Mouse (Mus musculus) midbrain, embryonic 15.5 days (tissue): ENCODE results near the gene Tmem54. TPM values are rescaled to one million over a fixed set of nuclear protein-coding genes. Genes with fewer than 3 reads are reported as not detected.

ENCODE experiments used
- ATAC-seq: fragments of 200-750 bp; cut with Nextera tagmentation; replicated peaks from 2 replicates; pipeline ENCODE4 v1.8.0; 2017; ENCODE audit warnings: moderate TSS enrichment
- H3K27ac ChIP-seq: fragments of 300-500 bp; sonication (generic); 2 replicates; pipeline ENCODE4 v1.5.1; 2015; ENCODE audit warnings: mild to moderate bottlenecking, inconsistent platforms
- H3K27me3 ChIP-seq: fragments of 300-500 bp; sonication (generic); replicated peaks from 2 replicates; pipeline ENCODE4 v1.6.1; 2015; ENCODE audit warnings: inconsistent platforms
- H3K36me3 ChIP-seq: fragments of 300-500 bp; sonication (generic); replicated peaks from 2 replicates; pipeline ENCODE4 v1.6.1; 2015; ENCODE audit warnings: inconsistent platforms
- H3K4me1 ChIP-seq: fragments of 300-500 bp; sonication (generic); 2 replicates; pipeline ENCODE4 v1.6.1; 2015; ENCODE audit warnings: inconsistent platforms
- H3K4me2 ChIP-seq: fragments of 300-500 bp; sonication (generic); 2 replicates; pipeline ENCODE4 v1.6.1; 2015; ENCODE audit warnings: inconsistent platforms, mild to moderate bottlenecking, moderate library complexity
- H3K4me3 ChIP-seq: fragments of 300-500 bp; sonication (generic); 2 replicates; pipeline ENCODE4 v1.5.1; 2015; ENCODE audit warnings: mild to moderate bottlenecking, inconsistent platforms
- H3K9ac ChIP-seq: fragments of 300-500 bp; sonication (generic); 2 replicates; pipeline ENCODE4 v1.6.1; 2015; ENCODE audit warnings: mild to moderate bottlenecking, inconsistent platforms
- H3K9me3 ChIP-seq: fragments of 300-500 bp; sonication (generic); 2 replicates; pipeline ENCODE4 v1.6.1; 2016; ENCODE audit warnings: inconsistent platforms
- WGBS: fragments of 180-500 bp; shearing (Covaris S2); methylation state at CpG from one replicate; pipeline ENCODE4 v1.1.7; 2015; ENCODE audit warnings: mixed read lengths; 5-methylcytosine and 5-hydroxymethylcytosine counted together
- polyA plus RNA-seq: library from polyadenylated mRNA; unstranded; fragments of >200 nt; fragmentation: Nextera tagmentation; extraction: Ambion mirVana; gene quantifications from 2 replicates; pipeline ENCODE4 v1.2.1, GENCODE M21; 2015

The Tmem54 gene
- polyA plus RNA-seq, 1 experiment from 2014 or later, result not detected

GRCm38 (mm10) chr4:129107348-129107899, 2.1 kb downstream of the Tmem54 start:
- no peaks in the 10 kb centered on the region for H3K36me3 ChIP-seq
- H3K4me1 ChIP-seq, result peaks cover 6% of the 10 kb centered on the region; the same call in 1 of the 2 replicates
- WGBS, result 72% methylated on average over 10 of the region's 10 CpGs
- H3K9me3 ChIP-seq, result no peaks in the 10 kb centered on the region
- H3K27me3 ChIP-seq, result peaks cover 37% of the 10 kb centered on the region
- no peak overlapping the region for H3K9ac ChIP-seq
- no peak for ATAC-seq
- H3K27ac ChIP-seq, result no peak overlapping the region
- H3K4me3 ChIP-seq, result no peak overlapping the region
- no peak overlapping the region for H3K4me2 ChIP-seq

- no peaks in the 10 kb centered on the region for H3K36me3 ChIP-seq
- no peak overlapping the region for H3K27ac ChIP-seq
- no peak for ATAC-seq
- no peak overlapping the region for H3K4me3 ChIP-seq
- no peaks in the 10 kb centered on the region for H3K9me3 ChIP-seq
- peaks cover 17% of the 10 kb centered on the region for H3K4me1 ChIP-seq
- 82% methylated on average over 7 of the region's 7 CpGs for WGBS
- no peak overlapping the region for H3K9ac ChIP-seq
- no peak overlapping the region for H3K4me2 ChIP-seq
- H3K27me3 ChIP-seq, result peaks cover 37% of the 10 kb centered on the region
Measured at GRCm38 (mm10) chr4:129108624-129109023, 3.3 kb downstream of the Tmem54 start.

- 86% methylated on average over 6 of the region's 6 CpGs for WGBS
- H3K4me3 ChIP-seq, result no peak overlapping the region
- no peak for ATAC-seq
- no peak overlapping the region for H3K9ac ChIP-seq
- no peaks in the 10 kb centered on the region for H3K9me3 ChIP-seq
- peaks cover 16% of the 10 kb centered on the region for H3K4me1 ChIP-seq
- no peak overlapping the region for H3K27ac ChIP-seq
- peaks cover 16% of the 10 kb centered on the region for H3K27me3 ChIP-seq
- no peaks in the 10 kb centered on the region for H3K36me3 ChIP-seq
- no peak overlapping the region for H3K4me2 ChIP-seq
Measured at GRCm38 (mm10) chr4:129110804-129111203, 5.5 kb downstream of the Tmem54 start.

GRCm38 (mm10) chr4:129111350-129111749, 6.0 kb downstream of the Tmem54 start:
- 57% methylated on average over 11 of the region's 11 CpGs for WGBS
- no peak overlapping the region for H3K4me2 ChIP-seq
- no peak overlapping the region for H3K27ac ChIP-seq
- peaks cover 19% of the 10 kb centered on the region for H3K4me1 ChIP-seq
- H3K27me3 ChIP-seq, result peaks cover 10% of the 10 kb centered on the region
- no peaks in the 10 kb centered on the region for H3K9me3 ChIP-seq
- H3K9ac ChIP-seq, result no peak overlapping the region
- H3K36me3 ChIP-seq, result no peaks in the 10 kb centered on the region
- ATAC-seq, result no peak
- no peak overlapping the region for H3K4me3 ChIP-seq

- H3K9me3 ChIP-seq, result no peaks in the 10 kb centered on the region
- WGBS, result 65% methylated on average over 13 of the region's 13 CpGs
- H3K27me3 ChIP-seq, result 0 out of 2 replicates have a peak, but pooled peaks cover 6% of the 10 kb centered on the region
- no peak for ATAC-seq
- no peaks in the 10 kb centered on the region for H3K36me3 ChIP-seq
- no peak overlapping the region for H3K4me2 ChIP-seq
- H3K9ac ChIP-seq, result no peak overlapping the region
- H3K27ac ChIP-seq, result no peak overlapping the region
- H3K4me1 ChIP-seq, result peaks cover 19% of the 10 kb centered on the region
- H3K4me3 ChIP-seq, result no peak overlapping the region
Measured at GRCm38 (mm10) chr4:129112231-129112630, 6.9 kb downstream of the Tmem54 start.

- H3K36me3 ChIP-seq, result no peaks in the 10 kb centered on the region
- 25% methylated on average over 28 of the region's 28 CpGs for WGBS
- H3K4me3 ChIP-seq, result no peak overlapping the region
- H3K4me1 ChIP-seq, result peaks cover 19% of the 10 kb centered on the region
- H3K27ac ChIP-seq, result no peak overlapping the region
- peak; percentile 82 for ATAC-seq
- peak overlapping the region; percentile 12; the same call in 1 of the 2 replicates for H3K4me2 ChIP-seq
- no peaks in the 10 kb centered on the region for H3K9me3 ChIP-seq
- H3K9ac ChIP-seq, result no peak overlapping the region
- 0 out of 2 replicates have a peak, but pooled peaks cover 6% of the 10 kb centered on the region for H3K27me3 ChIP-seq
Measured at GRCm38 (mm10) chr4:129113083-129113988, 8.0 kb downstream of the Tmem54 start.

- Histone ChIP-seq H3K9ac (no peak overlapping the region), H3K9me3 (no peaks in the 10 kb centered on the region), H3K27me3 (peaks cover 31% of the 10 kb centered on the region), H3K36me3 (no peaks in the 10 kb centered on the region), H3K27ac (no peak overlapping the region), H3K4me3 (no peak overlapping the region), H3K4me2 (no peak overlapping the region), H3K4me1 (peaks cover 42% of the 10 kb centered on the region)
- ATAC-seq, result no peak
- 92% methylated on average over 8 of the region's 8 CpGs for WGBS
Measured at GRCm38 (mm10) chr4:129116703-129117102, 11.4 kb downstream of the Tmem54 start.

- no peak overlapping the region for H3K4me2 ChIP-seq
- no peak overlapping the region for H3K4me3 ChIP-seq
- no peak for ATAC-seq
- no peaks in the 10 kb centered on the region for H3K9me3 ChIP-seq
- H3K36me3 ChIP-seq, result no peaks in the 10 kb centered on the region
- H3K4me1 ChIP-seq, result peaks cover 45% of the 10 kb centered on the region
- WGBS, result 92% methylated on average over 14 of the region's 14 CpGs
- H3K27me3 ChIP-seq, result peaks cover 32% of the 10 kb centered on the region
- no peak overlapping the region for H3K27ac ChIP-seq
- no peak overlapping the region for H3K9ac ChIP-seq
Measured at GRCm38 (mm10) chr4:129117720-129118510, 12.6 kb downstream of the Tmem54 start.

- WGBS, result 78% methylated on average over 10 of the region's 10 CpGs
- H3K4me2 ChIP-seq, result peak overlapping the region; percentile 98
- H3K4me1 ChIP-seq, result peaks cover 41% of the 10 kb centered on the region
- no peak for ATAC-seq
- no peaks in the 10 kb centered on the region for H3K9me3 ChIP-seq
- no peak overlapping the region for H3K9ac ChIP-seq
- H3K27ac ChIP-seq, result no peak overlapping the region
- H3K36me3 ChIP-seq, result no peaks in the 10 kb centered on the region
- peak overlapping the region; percentile 67; the same call in 1 of the 2 replicates for H3K4me3 ChIP-seq
- H3K27me3 ChIP-seq, result peaks cover 41% of the 10 kb centered on the region
Measured at GRCm38 (mm10) chr4:129119708-129120107, 14.4 kb downstream of the Tmem54 start.

GRCm38 (mm10) chr4:129120520-129121445, 15.4 kb downstream of the Tmem54 start:
- Histone ChIP-seq H3K4me2 (peak overlapping the region; percentile 98), H3K36me3 (no peaks in the 10 kb centered on the region), H3K27ac (peak overlapping the region; percentile 30), H3K4me1 (peaks cover 50% of the 10 kb centered on the region), H3K4me3 (peak overlapping the region; percentile 67), H3K9ac (peak overlapping the region; percentile 75), H3K9me3 (no peaks in the 10 kb centered on the region), H3K27me3 (peaks cover 41% of the 10 kb centered on the region)
- 1% methylated on average over 57 of the region's 59 CpGs for WGBS
- ATAC-seq, result peak; percentile 74

GRCm38 (mm10) chr4:129121569-129122086, 16.3 kb downstream of the Tmem54 start, which contains the start of gene Hpca:
TSS of gene Hpca (minus strand) at chr4:129122036.
- WGBS, result 2% methylated on average over 17 of the region's 17 CpGs
- Histone ChIP-seq H3K4me1 (peaks cover 51% of the 10 kb centered on the region), H3K36me3 (no peaks in the 10 kb centered on the region), H3K27me3 (peaks cover 41% of the 10 kb centered on the region), H3K9me3 (no peaks in the 10 kb centered on the region), H3K4me2 (peak within 1 kb of the TSS; percentile 98), H3K4me3 (peak within 1 kb of the TSS; percentile 67), H3K9ac (peak within 1 kb of the TSS; percentile 75), H3K27ac (peak within 1 kb of the TSS; percentile 30)
- ATAC-seq, result peak; percentile 28
